Mouse (Mus musculus): ENCODE results near the gene Ctse. TPM values are rescaled to one million over a fixed set of nuclear protein-coding genes. Genes with fewer than 3 reads are reported as not detected.

Ctse gene
- polyA plus RNA-seq, 1 experiment from 2014 or later, result 0.13 TPM

GRCm38 (mm10) chr1:131714388-131715337 is 76.6 kb downstream of the Ctse start:
- H3K27ac ChIP-seq, result no peak overlapping the region
- H3K27me3 ChIP-seq (replicated peaks), result no peaks in the 10 kb centered on the region
- no peak for ATAC-seq (replicated peaks)
- 65% methylated on average over 20 of the region's 20 CpGs for WGBS
- no peak overlapping the region for H3K4me2 ChIP-seq
- H3K9ac ChIP-seq, result no peak overlapping the region
- H3K36me3 ChIP-seq (replicated peaks), result no peaks in the 10 kb centered on the region
- no peak overlapping the region for H3K4me3 ChIP-seq
- H3K4me1 ChIP-seq, result no peaks in the 10 kb centered on the region
- H3K9me3 ChIP-seq, result no peaks in the 10 kb centered on the region

- WGBS, result 57% methylated on average over 16 of the region's 16 CpGs
- Histone ChIP-seq H3K27ac (no peak overlapping the region), H3K4me2 (no peak overlapping the region)
Measured at GRCm38 (mm10) chr1:131718952-131719694, 81.0 kb downstream of the Ctse start.

GRCm38 (mm10) chr1:131721989-131722388 is 83.9 kb downstream of the Ctse start:
- 0 out of 2 replicates have a peak, but pooled peaks cover 3% of the 10 kb centered on the region for H3K4me1 ChIP-seq
- H3K4me2 ChIP-seq, result no peak overlapping the region
- no peaks in the 10 kb centered on the region for H3K36me3 ChIP-seq (replicated peaks)
- no peaks in the 10 kb centered on the region for H3K9me3 ChIP-seq
- WGBS, result 84% methylated on average over 3 of the region's 3 CpGs
- no peaks in the 10 kb centered on the region for H3K27me3 ChIP-seq (replicated peaks)
- no peak overlapping the region for H3K9ac ChIP-seq
- H3K27ac ChIP-seq, result no peak overlapping the region
- no peak overlapping the region for H3K4me3 ChIP-seq
- ATAC-seq (replicated peaks), result no peak

More at GRCm38 (mm10) chr1:131718952-131719694, 81.0 kb downstream of the Ctse start:
- no peak overlapping the region for H3K4me3 ChIP-seq
- no peaks in the 10 kb centered on the region for H3K36me3 ChIP-seq (replicated peaks)
- H3K27me3 ChIP-seq (replicated peaks), result no peaks in the 10 kb centered on the region
- no peak for ATAC-seq (replicated peaks)
- H3K4me1 ChIP-seq, result 0 out of 2 replicates have a peak, but pooled peaks cover 3% of the 10 kb centered on the region
- H3K9me3 ChIP-seq, result no peaks in the 10 kb centered on the region
- no peak overlapping the region for H3K9ac ChIP-seq

- ATAC-seq (replicated peaks), result no peak
Measured at GRCm38 (mm10) chr1:131723549-131723948, 85.4 kb downstream of the Ctse start.

More at GRCm38 (mm10) chr1:131723549-131723948, 85.4 kb downstream of the Ctse start:
- Histone ChIP-seq H3K4me3 (no peak overlapping the region), H3K36me3 (replicated peaks) (no peaks in the 10 kb centered on the region), H3K9ac (no peak overlapping the region), H3K27me3 (replicated peaks) (no peaks in the 10 kb centered on the region), H3K4me2 (no peak overlapping the region), H3K9me3 (no peaks in the 10 kb centered on the region), H3K4me1 (0 out of 2 replicates have a peak, but pooled peaks cover 3% of the 10 kb centered on the region), H3K27ac (no peak overlapping the region)
- WGBS, result 44% methylated on average over 4 of the region's 4 CpGs

Other genes starting within 250 kb of the Ctse start
- 24.5 and 25.3 TPM in 2 replicates for gene Srgap2, start 111.0 kb upstream of the Ctse start, polyA plus RNA-seq (2015; fragmentation: Nextera tagmentation; extraction: Ambion mirVana)
- gene Fam72a, start 110.4 kb upstream of the Ctse start, polyA plus RNA-seq (2015; fragmentation: Nextera tagmentation; extraction: Ambion mirVana), result 1.1 and 1.4 TPM in 2 replicates
- not detected in 2 replicates for gene Avpr1b, start 39.1 kb upstream of the Ctse start, polyA plus RNA-seq (2015; fragmentation: Nextera tagmentation; extraction: Ambion mirVana)
- 1.1 and 1.2 TPM in 2 replicates for gene Rab7b, start 50.4 kb downstream of the Ctse start, polyA plus RNA-seq (2015; fragmentation: Nextera tagmentation; extraction: Ambion mirVana)
- gene Slc26a9, start 105.7 kb downstream of the Ctse start, polyA plus RNA-seq (2015; fragmentation: Nextera tagmentation; extraction: Ambion mirVana), result 0.05 and 0.08 TPM in 2 replicates
- gene Pm20d1, start 159.1 kb downstream of the Ctse start, polyA plus RNA-seq (2015; fragmentation: Nextera tagmentation; extraction: Ambion mirVana), result 0.22 and 0.29 TPM in 2 replicates
- 20.3 and 22.3 TPM in 2 replicates for gene Slc41a1, start 189.2 kb downstream of the Ctse start, polyA plus RNA-seq (2015; fragmentation: Nextera tagmentation; extraction: Ambion mirVana)
- gene Rab29, start 228.9 kb downstream of the Ctse start, polyA plus RNA-seq (2015; fragmentation: Nextera tagmentation; extraction: Ambion mirVana), result 7.0 and 7.5 TPM in 2 replicates